Mouse (Mus musculus): ENCODE results near the gene Trappc3l.

DNA sequence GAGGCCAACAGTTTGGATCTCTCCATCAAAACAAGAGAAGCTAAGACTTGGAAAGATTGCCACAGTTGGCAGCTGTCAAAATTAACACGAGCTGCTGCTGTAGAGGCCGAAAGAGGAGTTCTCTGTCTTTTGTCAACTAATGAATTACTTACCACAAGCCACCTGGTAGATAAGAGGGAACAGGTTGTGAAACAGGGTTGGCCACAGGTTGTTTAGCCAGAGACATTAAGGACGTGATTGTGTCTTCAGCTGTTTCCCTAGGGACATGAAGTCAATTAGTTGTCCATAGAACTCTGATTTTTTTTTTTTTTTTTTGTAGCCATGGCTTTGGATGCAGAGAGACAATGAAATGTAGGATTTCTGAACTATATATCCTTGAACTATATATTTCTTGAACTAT is 79.7 kb downstream of the Trappc3l start:
- TF ChIP-seq CTCF (IDR thresholded peaks at IDR 0.05; ENCODE audit: low read depth, low read length) (no peak), POLR2A (IDR thresholded peaks at IDR 0.05; ENCODE audit: extremely low read depth, insufficient read depth, low read length) (no peak)
